Mouse (Mus musculus): ENCODE data around the gene Cenps.

DNA sequence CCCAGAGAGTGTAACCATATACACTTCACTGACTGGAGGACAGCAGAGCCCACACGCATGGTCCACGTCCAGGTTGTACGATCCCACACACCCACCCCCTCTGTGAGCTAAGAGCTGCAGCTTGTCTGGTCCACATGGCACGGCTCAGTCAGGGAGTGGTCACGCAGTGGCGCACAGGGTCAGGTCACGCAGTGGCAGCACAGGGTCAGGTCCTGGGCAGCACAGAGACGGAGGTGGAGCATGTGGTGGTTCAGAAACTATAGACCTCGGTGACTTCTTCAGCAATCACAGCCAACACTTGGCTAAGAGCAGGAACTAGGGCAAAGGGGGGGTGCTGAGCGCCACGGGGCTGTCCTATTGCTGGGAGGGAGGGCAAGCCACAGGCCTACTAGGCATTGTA, 12.8 kb upstream of the Cenps start:
- no peak for TF ChIP-seq CTCF (IDR thresholded peaks at IDR 0.05; ENCODE audit: extremely low read depth, insufficient read depth, low read length)
- no peak for TF ChIP-seq POLR2A (IDR thresholded peaks at IDR 0.05; ENCODE audit: extremely low read depth, insufficient read depth, low read length)
